Mouse (Mus musculus) CH12.LX (cell line): Measurements from ENCODE around the gene Immp2l.

Source experiments
- CTCF ChIP-seq, 2 experiments: IDR thresholded peaks in 1 of 2; conservative IDR thresholded peaks in 1 of 2; 2 replicates each; pipeline ENCODE4 v1.5.1; 2011 to 2012; ENCODE audit warnings: low read depth in 2 of 2, low read length in 2 of 2, improper control_type of control experiment in 1 of 2, inconsistent platforms in 1 of 2, mild to moderate bottlenecking in 1 of 2, moderate library complexity in 1 of 2
- EP300 ChIP-seq: IDR thresholded peaks from 2 replicates; pipeline ENCODE4 v1.6.1; 2011; ENCODE audit warnings: low read length, improper control_type of control experiment
- POLR2A ChIP-seq: IDR thresholded peaks from 2 replicates; pipeline ENCODE4 v1.6.1; 2011; ENCODE audit warnings: low read depth, mild to moderate bottlenecking, improper control_type of control experiment, low read length
- POLR2AphosphoS2 ChIP-seq: IDR thresholded peaks from 2 replicates; pipeline ENCODE4 v1.6.1; 2011; ENCODE audit warnings: low read depth, low read length, improper control_type of control experiment
- ZMIZ1 ChIP-seq: IDR thresholded peaks from 2 replicates; pipeline ENCODE4 v1.6.1; 2012; ENCODE audit warnings: low read depth, mild to moderate bottlenecking, inconsistent platforms, low read length, improper control_type of control experiment

DNA sequence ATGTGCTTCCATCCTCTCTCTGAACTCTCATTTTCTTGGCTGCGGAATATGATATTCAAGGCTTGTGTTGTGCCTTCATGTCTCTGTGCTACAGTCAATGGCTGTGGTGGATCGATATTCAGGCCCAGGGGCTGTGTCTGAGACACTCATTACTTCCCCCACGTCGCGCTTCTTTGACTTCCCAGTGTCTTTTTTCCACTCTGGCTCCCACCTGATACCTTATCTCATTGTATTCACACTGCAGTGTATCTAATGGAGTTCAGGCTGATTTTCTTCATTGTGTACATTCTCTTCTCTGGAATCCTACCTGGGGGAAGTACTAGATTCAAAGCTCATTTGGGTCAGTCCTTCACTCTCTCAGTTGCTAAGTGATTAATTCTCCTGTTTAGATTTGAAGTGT, 27.1 kb downstream of the Immp2l start:
- TF ChIP-seq CTCF (conservative IDR thresholded peaks at IDR 0.05 in 1 of 2, IDR thresholded peaks at IDR 0.05 in 1 of 2; ENCODE audit: low read depth in 2 of 2, low read length in 2 of 2) (no peak), EP300 (0 out of 2 replicates have a peak, but pooled peaks have one; percentile 17), ZMIZ1 (no peak), POLR2A (no peak), POLR2AphosphoS2 (no peak)
